Comparison of ENCODE assay signal across 27 mouse cellular contexts in genomic region chr15:40079872-40080271, GRCm38 (mm10). TPM values are rescaled to one million over a fixed set of nuclear protein-coding genes. Genes with fewer than 3 reads are reported as not detected.
DNase-seq lines count a peak whose midpoint lies in the region; ATAC-seq and TF ChIP-seq lines count a peak whose summit lies in the region.
"Had no signal": no experiment of that assay in that cellular context is flagged by ENCODE, and none has a peak within 500 bp of the region (broad histone marks: within the 10 kb centered on the region; RNA-seq: fewer than 3 reads in every experiment).

No protein-coding gene starts in this region.

- H3K27ac ChIP-seq in forebrain, embryonic 14.5 days (ENCODE audit: low read depth, low read length) = no peak overlapping the region
- H3K27ac ChIP-seq in forebrain, embryonic 13.5 days = no peak overlapping the region
- H3K27ac ChIP-seq in limb, embryonic 12.5 days = no peak overlapping the region
- H3K27ac ChIP-seq in heart, adult 2 months = no peak overlapping the region
- H3K27ac ChIP-seq: embryonic facial prominence, embryonic 13.5 days; gastrocnemius, adult 2 months; heart, embryonic 13.5 days; hindbrain, embryonic 15.5 days had no signal

- no peaks in the 10 kb centered on the region for H3K36me3 ChIP-seq in forebrain, embryonic 14.5 days (ENCODE audit: control insufficient read depth, insufficient read depth, low read length)
- H3K36me3 ChIP-seq in forebrain, embryonic 13.5 days (ENCODE audit: poor library complexity, severe bottlenecking) = no peaks in the 10 kb centered on the region
- H3K36me3 ChIP-seq in limb, embryonic 12.5 days = no peaks in the 10 kb centered on the region
- no peaks in the 10 kb centered on the region for H3K36me3 ChIP-seq in heart, adult 2 months (ENCODE audit: control insufficient read depth, insufficient read depth, low read length)
- H3K36me3 ChIP-seq: embryonic facial prominence, embryonic 13.5 days; heart, embryonic 13.5 days; hindbrain, embryonic 15.5 days had no signal

- 91% methylated on average over 6 of the region's 6 CpGs for WGBS in forebrain, embryonic 14.5 days
- WGBS in forebrain, embryonic 13.5 days = 89% methylated on average over 6 of the region's 6 CpGs
- WGBS in limb, embryonic 12.5 days = 18% methylated on average over 6 of the region's 6 CpGs
- WGBS in heart, adult 2 months = 90% methylated on average over 6 of the region's 6 CpGs

- no peak for TF ChIP-seq EP300 in heart, adult 2 months (IDR thresholded peaks at IDR 0.05; ENCODE audit: insufficient read depth, low read depth, low read length)

- DNase-seq in forebrain, embryonic 14.5 days (ENCODE audit: low spot score) = peak; percentile 10
- DNase-seq in embryo, embryonic 11.5 days (ENCODE audit: low read depth, low spot score) = peak; percentile 13
- peak; percentile 63 for DNase-seq in forelimb bud, embryonic 11.5 days (ENCODE audit: low read depth, low spot score)
- no peak for DNase-seq in kidney, adult 11 months
- DNase-seq in heart, adult 2 months = no peak
- no peak for DNase-seq in retina, postnatal 1 day
- DNase-seq: adrenal gland, postnatal 25 days; cerebellum, adult 2 months; cerebellum, postnatal 10 days; gastrocnemius, adult 2 months; gastrocnemius, postnatal 25 days; heart, postnatal 36 days had no signal

- intact Hi-C loops in heart, adult 2 months (cut with DNase I) = no loop called here

- H3K9ac ChIP-seq in forebrain, embryonic 14.5 days (ENCODE audit: low read length) = no peak overlapping the region
- H3K9ac ChIP-seq in forebrain, embryonic 13.5 days = no peak overlapping the region
- no peak overlapping the region for H3K9ac ChIP-seq in limb, embryonic 12.5 days (replicated peaks)
- no peak overlapping the region for H3K9ac ChIP-seq in heart, adult 2 months (ENCODE audit: low read depth, low read length)
- H3K9ac ChIP-seq: embryonic facial prominence, embryonic 13.5 days; heart, embryonic 13.5 days; hindbrain, embryonic 15.5 days had no signal

- TF ChIP-seq CTCF in heart, adult 2 months (IDR thresholded peaks at IDR 0.05) = no peak

- H3K9me3 ChIP-seq in forebrain, embryonic 14.5 days (replicated peaks; ENCODE audit: control insufficient read depth, low read length) = no peaks in the 10 kb centered on the region
- H3K9me3 ChIP-seq in forebrain, embryonic 13.5 days (replicated peaks) = no peaks in the 10 kb centered on the region
- H3K9me3 ChIP-seq in limb, embryonic 12.5 days = no peaks in the 10 kb centered on the region
- H3K9me3 ChIP-seq: embryonic facial prominence, embryonic 13.5 days; hindbrain, embryonic 15.5 days had no signal

- no peak overlapping the region for H3K4me3 ChIP-seq in forebrain, embryonic 14.5 days (ENCODE audit: low read depth, low read length)
- no peak overlapping the region for H3K4me3 ChIP-seq in forebrain, embryonic 13.5 days
- H3K4me3 ChIP-seq in limb, embryonic 12.5 days (replicated peaks) = no peak overlapping the region
- no peak overlapping the region for H3K4me3 ChIP-seq in heart, adult 2 months
- H3K4me3 ChIP-seq: embryonic facial prominence, embryonic 13.5 days; gastrocnemius, adult 2 months; heart, embryonic 13.5 days; hindbrain, embryonic 15.5 days had no signal

- no peaks in the 10 kb centered on the region for H3K4me1 ChIP-seq in forebrain, embryonic 14.5 days (ENCODE audit: control insufficient read depth, insufficient read depth, low read length)
- peaks cover 8% of the 10 kb centered on the region; the same call in 1 of the 2 replicates for H3K4me1 ChIP-seq in forebrain, embryonic 13.5 days
- 0 out of 2 replicates have a peak, but pooled peaks cover 7% of the 10 kb centered on the region for H3K4me1 ChIP-seq in limb, embryonic 12.5 days (replicated peaks)
- H3K4me1 ChIP-seq in heart, adult 2 months (ENCODE audit: control insufficient read depth, insufficient read depth, low read length) = no peaks in the 10 kb centered on the region
- H3K4me1 ChIP-seq: embryonic facial prominence, embryonic 13.5 days; hindbrain, embryonic 15.5 days had no signal

- H3K79me2 ChIP-seq in heart, adult 2 months (replicated peaks; ENCODE audit: control insufficient read depth, insufficient read depth, low read length) = no peaks in the 10 kb centered on the region

- H3K4me2 ChIP-seq in forebrain, embryonic 14.5 days (ENCODE audit: low read length) = no peak overlapping the region
- no peak overlapping the region for H3K4me2 ChIP-seq in forebrain, embryonic 13.5 days
- H3K4me2 ChIP-seq in limb, embryonic 12.5 days = no peak overlapping the region
- H3K4me2 ChIP-seq: embryonic facial prominence, embryonic 13.5 days; heart, embryonic 13.5 days; hindbrain, embryonic 15.5 days had no signal

- no peaks in the 10 kb centered on the region for H3K27me3 ChIP-seq in forebrain, embryonic 14.5 days (replicated peaks; ENCODE audit: control insufficient read depth, insufficient read depth, low read length)
- H3K27me3 ChIP-seq in forebrain, embryonic 13.5 days = no peaks in the 10 kb centered on the region
- 0 out of 2 replicates have a peak, but pooled peaks cover 2% of the 10 kb centered on the region for H3K27me3 ChIP-seq in limb, embryonic 12.5 days
- H3K27me3 ChIP-seq in heart, adult 2 months (ENCODE audit: control insufficient read depth, insufficient read depth, low read length) = no peaks in the 10 kb centered on the region
- H3K27me3 ChIP-seq: CH12.LX; embryonic facial prominence, embryonic 13.5 days; heart, embryonic 13.5 days; hindbrain, embryonic 15.5 days had no signal

- no peak for TF ChIP-seq POLR2A in heart, adult 2 months (IDR thresholded peaks at IDR 0.05; ENCODE audit: insufficient read depth, low read depth, low read length)

- ATAC-seq in forebrain, embryonic 14.5 days = no peak
- ATAC-seq in forebrain, embryonic 13.5 days = no peak
- peak; percentile 73; the same call in 1 of the 2 replicates for ATAC-seq in limb, embryonic 12.5 days (ENCODE audit: insufficient number of reproducible peaks, insufficient read depth, low FRiP score, low TSS enrichment, low read depth)
- ATAC-seq: activated CD4-positive, CD25-positive, alpha-beta regulatory T cell, adult 4 months; forebrain, embryonic 16.5 days; inflammation-experienced regulatory T-cells, adult 6 months; intestine, postnatal 0 days; Patski had no signal

RNA-seq across cellular contexts. Expression of gene 9330182O14Rik, which starts 54.3 kb away (rescaled TPM):
- not detected in 2 replicates for polyA plus RNA-seq in forebrain, embryonic 14.5 days (2014; fragmentation: Nextera tagmentation; extraction: Ambion mirVana)
- polyA plus RNA-seq in forebrain, embryonic 13.5 days (2015; fragmentation: Nextera tagmentation; extraction: Ambion mirVana) = not detected in 2 replicates
- polyA plus RNA-seq in limb, embryonic 12.5 days (2016; fragmentation: Nextera tagmentation; extraction: Ambion mirVana) = not detected in 2 replicates
- total RNA-seq in heart, adult 2 months (2021) = not detected
- not detected in 2 replicates for polyA plus RNA-seq in heart, adult 2 months (2012; rRNA removed)
- total RNA-seq: adrenal gland, adult 18-20 months; CH12.LX; gastrocnemius, adult 2 months; gastrocnemius, postnatal 25 days; granulocyte monocyte progenitor cell, adult 5-6 weeks; heart, postnatal 36 days had no signal
- polyA plus RNA-seq: activated CD4-positive, CD25-positive, alpha-beta regulatory T cell, adult 4 months; cerebellum, adult 2 months; embryonic facial prominence, embryonic 13.5 days; forebrain, embryonic 16.5 days; heart, embryonic 13.5 days; heart, postnatal 0 days; hindbrain, embryonic 11.5 days; hindbrain, embryonic 15.5 days; inflammation-experienced regulatory T-cells, adult 6 months; intestine, postnatal 0 days; Patski had no signal

Comparison
In these comparisons a context has a peak if more than half of its experiments do, and no peak if none do; other contexts are left out.
1. DNase-seq: peak in forebrain, embryonic 14.5 days (single experiment), embryo, embryonic 11.5 days (single experiment) and forelimb bud, embryonic 11.5 days (single experiment); none in kidney, adult 11 months (single experiment), heart, adult 2 months (0 of 2) and retina, postnatal 1 day (single experiment).